Mouse (Mus musculus) testis, adult 2 months (tissue): ENCODE measurements around the gene Kdsr. TPM values are rescaled to one million over a fixed set of nuclear protein-coding genes. Genes with fewer than 3 reads are reported as not detected.

Experiments
- H3K27ac ChIP-seq: fragments of 200-500 bp; 2 replicates; pipeline ENCODE4 v1.5.1; 2012; ENCODE audit warnings: low read depth, low read length; ENCODE audit not compliant: control insufficient read depth, insufficient read depth
- H3K27me3 ChIP-seq: fragments of 200-500 bp; 2 replicates; pipeline ENCODE4 v1.6.1; 2012; ENCODE audit warnings: mild to moderate bottlenecking, low read length, moderate library complexity; ENCODE audit not compliant: control insufficient read depth, insufficient read depth
- H3K36me3 ChIP-seq: fragments of 200-500 bp; 2 replicates; pipeline ENCODE4 v1.6.1; 2012; ENCODE audit warnings: mild to moderate bottlenecking, low read length; ENCODE audit not compliant: control insufficient read depth, insufficient read depth
- H3K4me1 ChIP-seq: fragments of 200-500 bp; 2 replicates; pipeline ENCODE4 v1.6.1; 2012; ENCODE audit warnings: low read length; ENCODE audit not compliant: control insufficient read depth, insufficient read depth
- H3K4me3 ChIP-seq: fragments of 200-500 bp; 2 replicates; pipeline ENCODE4 v1.5.1; 2012; ENCODE audit warnings: low read depth, mild to moderate bottlenecking, low read length, moderate library complexity, mixed read lengths; ENCODE audit not compliant: control insufficient read depth
- CTCF ChIP-seq: fragments of 200-500 bp; IDR thresholded peaks from 2 replicates; pipeline ENCODE4 v1.5.1; 2012; ENCODE audit warnings: low read depth, mild to moderate bottlenecking, inconsistent platforms, low read length, moderate library complexity; ENCODE audit not compliant: control insufficient read depth, insufficient read depth, insufficient replicate concordance
- POLR2A ChIP-seq: fragments of 200-500 bp; IDR thresholded peaks from 2 replicates; pipeline ENCODE4 v1.6.1; 2012; ENCODE audit warnings: low read depth, mild to moderate bottlenecking, inconsistent platforms, low read length, moderate library complexity; ENCODE audit not compliant: control insufficient read depth
- polyA plus RNA-seq: library from polyadenylated mRNA; depleted of rRNA; stranded (reverse); fragments of >200 nt; gene quantifications from 2 replicates; pipeline ENCODE4 v1.2.3, GENCODE M21; 2012

The Kdsr gene
- polyA plus RNA-seq, 1 experiment, result 1.5 TPM

- no peak overlapping the region for H3K27ac ChIP-seq
- H3K27me3 ChIP-seq, result no peaks in the 10 kb centered on the region
- TF ChIP-seq CTCF (no peak), POLR2A (no peak)
- H3K4me1 ChIP-seq, result no peaks in the 10 kb centered on the region
- H3K36me3 ChIP-seq, result no peaks in the 10 kb centered on the region
- no peak overlapping the region for H3K4me3 ChIP-seq
These were observed 52.3 kb downstream of the Kdsr start for GRCm38 (mm10) chr1:106707036-106707880.

DNA sequence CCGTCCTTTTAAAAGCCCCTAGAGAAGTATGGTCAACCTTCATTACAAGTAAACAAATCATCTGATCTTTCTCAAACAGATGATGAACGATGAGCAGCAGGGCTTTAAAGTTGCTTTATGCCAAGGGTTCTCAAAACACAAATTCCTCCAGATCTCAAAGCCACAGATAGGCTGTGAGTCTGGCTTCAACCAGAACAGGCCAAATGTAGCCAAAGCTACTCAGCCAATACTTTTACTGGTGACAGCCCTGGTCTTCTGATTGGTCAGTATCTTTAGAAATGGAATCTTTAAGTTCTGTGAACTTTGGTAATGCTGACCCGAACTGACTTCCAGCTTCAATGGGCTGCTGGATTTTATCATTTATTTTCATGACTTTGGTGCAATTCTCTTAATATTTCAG lies 56.3 kb downstream of the Kdsr start:
- H3K4me3 ChIP-seq, result no peak overlapping the region
- H3K4me1 ChIP-seq, result no peaks in the 10 kb centered on the region
- no peaks in the 10 kb centered on the region for H3K36me3 ChIP-seq
- no peaks in the 10 kb centered on the region for H3K27me3 ChIP-seq
- TF ChIP-seq CTCF (no peak), POLR2A (no peak)
- H3K27ac ChIP-seq, result no peak overlapping the region

GRCm38 (mm10) chr1:106702471-106703175 lies 56.9 kb downstream of the Kdsr start:
- Histone ChIP-seq H3K27ac (no peak overlapping the region), H3K4me1 (no peaks in the 10 kb centered on the region), H3K4me3 (no peak overlapping the region), H3K36me3 (no peaks in the 10 kb centered on the region), H3K27me3 (no peaks in the 10 kb centered on the region)
- TF ChIP-seq POLR2A, result no peak
- TF ChIP-seq CTCF, result no peak

- H3K4me3 ChIP-seq, result no peak overlapping the region
These were observed 58.9 kb downstream of the Kdsr start for GRCm38 (mm10) chr1:106700520-106701114.

DNA sequence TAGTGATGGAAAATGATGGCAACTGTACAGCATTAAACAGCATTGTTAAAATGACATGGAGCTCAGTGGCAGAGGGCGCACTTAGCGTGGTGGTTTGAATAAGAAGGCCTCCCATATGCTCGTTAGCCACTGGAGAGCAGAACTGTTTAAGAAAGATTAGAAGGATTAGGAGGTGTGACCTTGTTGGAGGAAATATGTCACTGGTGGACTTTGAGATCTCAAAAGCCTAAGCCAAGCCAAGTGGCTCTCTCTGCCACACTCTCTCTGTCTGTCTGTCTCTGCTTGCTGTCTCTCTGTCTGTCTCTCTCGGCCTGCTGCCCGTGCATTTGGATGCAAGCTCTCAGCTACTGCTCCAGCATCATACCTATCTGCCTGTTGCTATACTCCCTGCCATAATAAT lies 63.1 kb downstream of the Kdsr start:
- no peak overlapping the region for H3K27ac ChIP-seq
- no peaks in the 10 kb centered on the region for H3K36me3 ChIP-seq
- H3K4me1 ChIP-seq, result no peaks in the 10 kb centered on the region
- H3K4me3 ChIP-seq, result no peak overlapping the region
- no peaks in the 10 kb centered on the region for H3K27me3 ChIP-seq
- TF ChIP-seq CTCF, result no peak
- no peak for TF ChIP-seq POLR2A

More at GRCm38 (mm10) chr1:106700520-106701114, 58.9 kb downstream of the Kdsr start:
- TF ChIP-seq CTCF (no peak), POLR2A (no peak)
- Histone ChIP-seq H3K27me3 (no peaks in the 10 kb centered on the region), H3K27ac (no peak overlapping the region), H3K4me1 (no peaks in the 10 kb centered on the region), H3K36me3 (no peaks in the 10 kb centered on the region)

- Histone ChIP-seq H3K27me3 (no peaks in the 10 kb centered on the region), H3K4me1 (no peaks in the 10 kb centered on the region), H3K4me3 (no peak overlapping the region), H3K36me3 (no peaks in the 10 kb centered on the region), H3K27ac (no peak overlapping the region)
- TF ChIP-seq CTCF (no peak), POLR2A (no peak)
These were observed 63.9 kb downstream of the Kdsr start for GRCm38 (mm10) chr1:106695649-106696048.

GRCm38 (mm10) chr1:106694316-106694715 lies 65.2 kb downstream of the Kdsr start:
- H3K36me3 ChIP-seq, result no peaks in the 10 kb centered on the region
- no peak overlapping the region for H3K4me3 ChIP-seq
- H3K4me1 ChIP-seq, result no peaks in the 10 kb centered on the region
- H3K27ac ChIP-seq, result no peak overlapping the region
- H3K27me3 ChIP-seq, result no peaks in the 10 kb centered on the region
- TF ChIP-seq CTCF, result no peak
- no peak for TF ChIP-seq POLR2A
